Mouse (Mus musculus): ENCODE data around the gene Ermn. TPM values are rescaled to one million over a fixed set of nuclear protein-coding genes. Genes with fewer than 3 reads are reported as not detected.

Ermn gene
- total and polyA plus RNA-seq, 2 experiments from 2014 or later = 0.70 to 1.1 TPM

- 92% methylated on average over 4 of the region's 4 CpGs for WGBS
- Histone ChIP-seq H3K27ac (ENCODE audit: low read depth, low read length) (no peak overlapping the region), H3K36me3 (ENCODE audit: insufficient read depth) (no peaks in the 10 kb centered on the region), H3K4me2 (ENCODE audit: low read depth) (no peak overlapping the region), H3K9ac (no peak overlapping the region), H3K4me3 (ENCODE audit: low read depth, low read length) (no peak overlapping the region), H3K4me1 (ENCODE audit: insufficient read depth) (no peaks in the 10 kb centered on the region), H3K27me3 (ENCODE audit: insufficient read depth, low read length) (no peaks in the 10 kb centered on the region), H3K9me3 (ENCODE audit: low read length) (no peaks in the 10 kb centered on the region)
- no peak for TF ChIP-seq CTCF (IDR thresholded peaks at IDR 0.05; ENCODE audit: low read depth)
- DNase-seq (no peak), ATAC-seq (no peak)
These were observed 17.0 kb downstream of the Ermn start for GRCm38 (mm10) chr2:58035635-58036034.

- H3K36me3 ChIP-seq (ENCODE audit: insufficient read depth) = no peaks in the 10 kb centered on the region
- H3K27ac ChIP-seq (ENCODE audit: low read depth, low read length) = no peak overlapping the region
- H3K4me1 ChIP-seq (ENCODE audit: insufficient read depth) = no peaks in the 10 kb centered on the region
- H3K4me2 ChIP-seq (ENCODE audit: low read depth) = no peak overlapping the region
- 77% methylated on average over 3 of the region's 3 CpGs for WGBS
- ATAC-seq = no peak
- no peaks in the 10 kb centered on the region for H3K27me3 ChIP-seq (ENCODE audit: insufficient read depth, low read length)
- no peak overlapping the region for H3K4me3 ChIP-seq (ENCODE audit: low read depth, low read length)
- no peak for TF ChIP-seq CTCF (IDR thresholded peaks at IDR 0.05; ENCODE audit: low read depth)
- no peak for DNase-seq
- no peak overlapping the region for H3K9ac ChIP-seq
- H3K9me3 ChIP-seq (ENCODE audit: low read length) = no peaks in the 10 kb centered on the region
These were observed 21.2 kb downstream of the Ermn start for GRCm38 (mm10) chr2:58031431-58031830.

- H3K9ac ChIP-seq = no peak overlapping the region
- ATAC-seq (peak; percentile 71), DNase-seq (peak; percentile 85)
- no peaks in the 10 kb centered on the region for H3K4me1 ChIP-seq (ENCODE audit: insufficient read depth)
- no peaks in the 10 kb centered on the region for H3K9me3 ChIP-seq (ENCODE audit: low read length)
- no peak overlapping the region for H3K4me2 ChIP-seq (ENCODE audit: low read depth)
- H3K27ac ChIP-seq (ENCODE audit: low read depth, low read length) = no peak overlapping the region
- H3K36me3 ChIP-seq (ENCODE audit: insufficient read depth) = no peaks in the 10 kb centered on the region
- H3K27me3 ChIP-seq (ENCODE audit: insufficient read depth, low read length) = no peaks in the 10 kb centered on the region
- no peak overlapping the region for H3K4me3 ChIP-seq (ENCODE audit: low read depth, low read length)
- 17% methylated on average over 7 of the region's 7 CpGs for WGBS
- TF ChIP-seq CTCF (IDR thresholded peaks at IDR 0.05; ENCODE audit: low read depth) = peak; percentile 84
These were observed 23.3 kb downstream of the Ermn start for GRCm38 (mm10) chr2:58029404-58029803.

- no peak for ATAC-seq
- WGBS = 69% methylated on average over 5 of the region's 5 CpGs
- H3K9me3 ChIP-seq (ENCODE audit: low read length) = no peaks in the 10 kb centered on the region
- no peaks in the 10 kb centered on the region for H3K36me3 ChIP-seq (ENCODE audit: insufficient read depth)
- H3K9ac ChIP-seq = no peak overlapping the region
- no peaks in the 10 kb centered on the region for H3K27me3 ChIP-seq (ENCODE audit: insufficient read depth, low read length)
- H3K4me3 ChIP-seq (ENCODE audit: low read depth, low read length) = no peak overlapping the region
- H3K4me1 ChIP-seq (ENCODE audit: insufficient read depth) = no peaks in the 10 kb centered on the region
- TF ChIP-seq CTCF (IDR thresholded peaks at IDR 0.05; ENCODE audit: low read depth) = no peak
- DNase-seq = peak; percentile 9
- H3K4me2 ChIP-seq (ENCODE audit: low read depth) = no peak overlapping the region
- H3K27ac ChIP-seq (ENCODE audit: low read depth, low read length) = no peak overlapping the region
These were observed 25.9 kb downstream of the Ermn start for GRCm38 (mm10) chr2:58026740-58027139.

GRCm38 (mm10) chr2:58023556-58023955 is 29.1 kb downstream of the Ermn start:
- no peak for TF ChIP-seq CTCF (IDR thresholded peaks at IDR 0.05; ENCODE audit: low read depth)
- no peak overlapping the region for H3K4me3 ChIP-seq (ENCODE audit: low read depth, low read length)
- no peak overlapping the region for H3K4me2 ChIP-seq (ENCODE audit: low read depth)
- ATAC-seq (no peak), DNase-seq (peak; percentile 10)
- no peaks in the 10 kb centered on the region for H3K36me3 ChIP-seq (ENCODE audit: insufficient read depth)
- H3K4me1 ChIP-seq (ENCODE audit: insufficient read depth) = no peaks in the 10 kb centered on the region
- 75% methylated on average over 6 of the region's 6 CpGs for WGBS
- no peak overlapping the region for H3K27ac ChIP-seq (ENCODE audit: low read depth, low read length)
- no peak overlapping the region for H3K9ac ChIP-seq
- H3K9me3 ChIP-seq (ENCODE audit: low read length) = no peaks in the 10 kb centered on the region
- no peaks in the 10 kb centered on the region for H3K27me3 ChIP-seq (ENCODE audit: insufficient read depth, low read length)

GRCm38 (mm10) chr2:58007081-58007480 is 45.6 kb downstream of the Ermn start:
- H3K27ac ChIP-seq (ENCODE audit: low read depth, low read length) = no peak overlapping the region
- DNase-seq (no peak), ATAC-seq (no peak)
- H3K4me3 ChIP-seq (ENCODE audit: low read depth, low read length) = no peak overlapping the region
- H3K4me2 ChIP-seq (ENCODE audit: low read depth) = no peak overlapping the region
- H3K4me1 ChIP-seq (ENCODE audit: insufficient read depth) = no peaks in the 10 kb centered on the region
- TF ChIP-seq CTCF (IDR thresholded peaks at IDR 0.05; ENCODE audit: low read depth) = no peak
- no peaks in the 10 kb centered on the region for H3K36me3 ChIP-seq (ENCODE audit: insufficient read depth)
- H3K9ac ChIP-seq = no peak overlapping the region
- no peaks in the 10 kb centered on the region for H3K27me3 ChIP-seq (ENCODE audit: insufficient read depth, low read length)
- 92% methylated on average over 5 of the region's 5 CpGs for WGBS
- no peaks in the 10 kb centered on the region for H3K9me3 ChIP-seq (ENCODE audit: low read length)

GRCm38 (mm10) chr2:58001497-58001896 is 51.2 kb downstream of the Ermn start:
- H3K4me1 ChIP-seq (ENCODE audit: insufficient read depth) = no peaks in the 10 kb centered on the region
- H3K27me3 ChIP-seq (ENCODE audit: insufficient read depth, low read length) = no peaks in the 10 kb centered on the region
- 85% methylated on average over 3 of the region's 3 CpGs for WGBS
- H3K4me2 ChIP-seq (ENCODE audit: low read depth) = no peak overlapping the region
- no peak for TF ChIP-seq CTCF (IDR thresholded peaks at IDR 0.05; ENCODE audit: low read depth)
- H3K4me3 ChIP-seq (ENCODE audit: low read depth, low read length) = no peak overlapping the region
- no peak overlapping the region for H3K27ac ChIP-seq (ENCODE audit: low read depth, low read length)
- no peak for ATAC-seq
- no peaks in the 10 kb centered on the region for H3K9me3 ChIP-seq (ENCODE audit: low read length)
- DNase-seq = no peak
- H3K36me3 ChIP-seq (ENCODE audit: insufficient read depth) = no peaks in the 10 kb centered on the region
- H3K9ac ChIP-seq = no peak overlapping the region

All from forebrain, postnatal 0 days (tissue).